Mouse (Mus musculus) small intestine, adult 2 months (tissue): Measurements from ENCODE around the gene Hoxa13.

Experiments
- CTCF ChIP-seq: fragments of 200-500 bp; IDR thresholded peaks from 2 replicates; pipeline ENCODE4 v1.5.1; 2012; ENCODE audit warnings: low read depth, mild to moderate bottlenecking, control low read depth, inconsistent platforms, low read length, moderate library complexity, mixed read lengths; ENCODE audit not compliant: insufficient replicate concordance, insufficient read length; ENCODE audit errors: extremely low read depth
- POLR2A ChIP-seq: fragments of 200-500 bp; IDR thresholded peaks from 2 replicates; pipeline ENCODE4 v1.6.1; 2012; ENCODE audit warnings: low read depth, mild to moderate bottlenecking, control low read depth, inconsistent platforms, low read length, moderate library complexity

GRCm38 (mm10) chr6:52249826-52250225 lies 10.9 kb downstream of the Hoxa13 start:
- no peak for TF ChIP-seq CTCF
- no peak for TF ChIP-seq POLR2A
